Mouse (Mus musculus) testis, adult 2 months (tissue): ENCODE data around the gene Etv1. TPM values are rescaled to one million over a fixed set of nuclear protein-coding genes. Genes with fewer than 3 reads are reported as not detected.

ENCODE experiments used
- H3K27ac ChIP-seq: fragments of 200-500 bp; 2 replicates; pipeline ENCODE4 v1.5.1; 2012; ENCODE audit warnings: low read depth, low read length; ENCODE audit not compliant: control insufficient read depth, insufficient read depth
- H3K27me3 ChIP-seq: fragments of 200-500 bp; 2 replicates; pipeline ENCODE4 v1.6.1; 2012; ENCODE audit warnings: mild to moderate bottlenecking, low read length, moderate library complexity; ENCODE audit not compliant: control insufficient read depth, insufficient read depth
- H3K36me3 ChIP-seq: fragments of 200-500 bp; 2 replicates; pipeline ENCODE4 v1.6.1; 2012; ENCODE audit warnings: mild to moderate bottlenecking, low read length; ENCODE audit not compliant: control insufficient read depth, insufficient read depth
- H3K4me1 ChIP-seq: fragments of 200-500 bp; 2 replicates; pipeline ENCODE4 v1.6.1; 2012; ENCODE audit warnings: low read length; ENCODE audit not compliant: control insufficient read depth, insufficient read depth
- H3K4me3 ChIP-seq: fragments of 200-500 bp; 2 replicates; pipeline ENCODE4 v1.5.1; 2012; ENCODE audit warnings: low read depth, mild to moderate bottlenecking, low read length, moderate library complexity, mixed read lengths; ENCODE audit not compliant: control insufficient read depth
- CTCF ChIP-seq: fragments of 200-500 bp; IDR thresholded peaks from 2 replicates; pipeline ENCODE4 v1.5.1; 2012; ENCODE audit warnings: low read depth, mild to moderate bottlenecking, inconsistent platforms, low read length, moderate library complexity; ENCODE audit not compliant: control insufficient read depth, insufficient read depth, insufficient replicate concordance
- POLR2A ChIP-seq: fragments of 200-500 bp; IDR thresholded peaks from 2 replicates; pipeline ENCODE4 v1.6.1; 2012; ENCODE audit warnings: low read depth, mild to moderate bottlenecking, inconsistent platforms, low read length, moderate library complexity; ENCODE audit not compliant: control insufficient read depth
- polyA plus RNA-seq: library from polyadenylated mRNA; depleted of rRNA; stranded (reverse); fragments of >200 nt; gene quantifications from 2 replicates; pipeline ENCODE4 v1.2.3, GENCODE M21; 2012

Etv1 gene
- polyA plus RNA-seq, 1 experiment = 3.4 TPM

DNA sequence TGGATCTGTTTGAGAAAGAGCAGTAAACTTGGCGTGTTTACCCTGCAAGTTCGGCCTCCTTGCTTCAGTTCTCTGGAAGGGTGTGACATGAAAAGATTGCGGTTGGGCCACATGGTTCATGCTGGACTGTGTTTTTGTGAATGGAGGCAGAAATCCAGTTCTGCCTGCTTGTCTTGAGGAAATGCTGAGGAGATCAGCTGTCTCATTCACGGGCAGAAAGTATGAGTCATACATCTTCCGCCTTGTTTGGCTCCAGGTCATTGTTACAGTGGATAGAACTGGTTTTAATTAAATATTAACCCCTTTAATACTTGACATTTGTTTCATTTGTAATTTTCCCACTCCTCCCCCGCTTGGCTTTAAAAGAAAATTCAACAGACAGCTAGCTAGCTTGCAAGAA lies 9.4 kb downstream of the Etv1 start:
- Histone ChIP-seq H3K27me3 (no peaks in the 10 kb centered on the region), H3K27ac (no peak overlapping the region), H3K36me3 (no peaks in the 10 kb centered on the region), H3K4me3 (no peak overlapping the region), H3K4me1 (no peaks in the 10 kb centered on the region)
- TF ChIP-seq CTCF (no peak), POLR2A (no peak)

DNA sequence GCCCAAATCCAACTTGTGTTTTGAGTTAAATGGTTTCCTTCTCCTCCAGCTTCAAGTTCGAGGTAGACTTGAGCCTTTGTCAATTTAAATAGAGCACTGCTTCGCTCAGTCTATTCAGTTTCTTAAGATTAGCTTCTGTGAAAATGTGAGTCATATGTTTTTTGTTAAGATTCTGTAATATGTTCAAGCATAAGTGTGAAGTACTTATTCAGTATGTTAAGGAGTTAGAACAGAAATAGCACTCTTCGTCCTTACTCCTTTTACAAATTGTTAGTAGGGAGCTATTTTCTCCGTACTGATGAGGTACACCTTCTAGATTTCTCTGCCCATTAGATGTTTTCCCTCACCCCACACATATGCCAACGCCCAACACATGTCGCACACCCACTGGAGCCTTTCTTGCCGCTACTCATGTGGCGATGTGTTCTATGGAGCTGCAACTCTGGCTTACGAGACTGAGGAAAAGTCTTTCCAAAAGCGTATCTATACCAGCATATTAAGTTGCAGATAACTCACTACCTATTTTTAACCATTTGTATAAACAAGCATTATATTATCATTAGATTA lies 10.7 kb downstream of the Etv1 start:
- TF ChIP-seq CTCF = no peak
- no peak for TF ChIP-seq POLR2A
- Histone ChIP-seq H3K27ac (no peak overlapping the region), H3K36me3 (no peaks in the 10 kb centered on the region), H3K4me1 (no peaks in the 10 kb centered on the region), H3K27me3 (no peaks in the 10 kb centered on the region), H3K4me3 (no peak overlapping the region)

DNA sequence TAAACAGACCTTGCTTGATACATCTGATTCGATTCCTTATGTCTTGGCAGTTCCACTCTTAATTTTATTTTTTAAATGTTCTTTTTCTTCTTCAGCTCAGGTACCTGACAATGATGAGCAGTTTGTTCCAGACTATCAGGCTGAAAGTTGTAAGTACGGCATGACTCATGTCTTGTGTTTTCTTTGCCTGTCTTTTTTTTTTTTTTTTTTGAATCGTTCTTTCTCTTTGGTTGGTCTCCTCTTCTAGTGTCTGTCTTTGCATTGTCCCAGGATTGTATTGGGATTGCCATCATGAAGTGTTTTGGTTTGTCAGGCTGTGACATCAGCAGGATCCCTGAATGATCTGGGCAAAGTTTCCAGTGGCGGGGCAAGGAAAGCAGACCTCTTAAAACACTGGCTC lies 13.9 kb downstream of the Etv1 start:
- Histone ChIP-seq H3K27me3 (no peaks in the 10 kb centered on the region), H3K36me3 (no peaks in the 10 kb centered on the region), H3K27ac (no peak overlapping the region), H3K4me3 (no peak overlapping the region), H3K4me1 (no peaks in the 10 kb centered on the region)
- TF ChIP-seq POLR2A = no peak
- TF ChIP-seq CTCF = no peak

DNA sequence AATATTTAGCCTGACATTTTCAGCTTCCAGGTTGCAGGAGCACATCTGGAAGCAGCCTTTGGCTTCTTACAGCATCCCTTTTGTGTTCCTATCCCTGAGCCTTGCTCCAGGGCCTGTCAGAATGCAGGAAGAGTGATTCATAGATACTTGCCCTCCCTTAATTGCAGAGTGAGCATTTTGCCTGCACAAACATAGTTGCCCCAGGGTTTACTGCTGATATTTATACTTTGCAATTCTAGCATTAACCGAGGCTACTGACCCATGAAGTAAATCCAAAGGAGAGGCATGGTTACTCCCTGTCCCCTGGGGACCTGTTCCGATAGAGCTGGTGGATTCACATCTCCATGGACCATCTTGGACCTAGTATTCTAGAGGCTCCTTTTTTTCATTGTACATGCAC lies 14.5 kb downstream of the Etv1 start:
- TF ChIP-seq POLR2A = no peak
- no peak for TF ChIP-seq CTCF
- no peak overlapping the region for H3K27ac ChIP-seq
- no peaks in the 10 kb centered on the region for H3K27me3 ChIP-seq
- no peak overlapping the region for H3K4me3 ChIP-seq
- no peaks in the 10 kb centered on the region for H3K36me3 ChIP-seq
- H3K4me1 ChIP-seq = no peaks in the 10 kb centered on the region

DNA sequence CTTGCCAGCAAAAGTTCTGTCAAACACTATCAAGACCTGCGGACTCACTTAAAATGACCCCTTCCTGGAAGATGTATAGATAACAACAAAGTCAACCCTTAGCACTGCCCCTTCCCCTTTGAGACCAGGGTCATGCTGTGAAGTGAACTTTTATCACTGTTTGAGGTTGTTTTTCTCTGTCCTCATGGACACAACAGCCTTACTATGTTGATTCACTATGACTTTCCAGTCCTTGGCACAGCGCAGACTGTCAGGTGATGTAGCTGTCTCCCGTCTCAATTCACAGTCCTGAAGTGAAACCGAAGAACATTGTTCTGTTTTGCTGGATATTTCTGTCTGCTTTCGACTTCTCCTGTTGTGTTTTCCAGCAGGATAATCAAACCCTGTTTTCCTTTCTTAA lies 27.9 kb downstream of the Etv1 start:
- no peaks in the 10 kb centered on the region for H3K4me1 ChIP-seq
- no peaks in the 10 kb centered on the region for H3K27me3 ChIP-seq
- no peak overlapping the region for H3K27ac ChIP-seq
- TF ChIP-seq POLR2A = no peak
- no peak for TF ChIP-seq CTCF
- H3K4me3 ChIP-seq = no peak overlapping the region
- H3K36me3 ChIP-seq = no peaks in the 10 kb centered on the region

DNA sequence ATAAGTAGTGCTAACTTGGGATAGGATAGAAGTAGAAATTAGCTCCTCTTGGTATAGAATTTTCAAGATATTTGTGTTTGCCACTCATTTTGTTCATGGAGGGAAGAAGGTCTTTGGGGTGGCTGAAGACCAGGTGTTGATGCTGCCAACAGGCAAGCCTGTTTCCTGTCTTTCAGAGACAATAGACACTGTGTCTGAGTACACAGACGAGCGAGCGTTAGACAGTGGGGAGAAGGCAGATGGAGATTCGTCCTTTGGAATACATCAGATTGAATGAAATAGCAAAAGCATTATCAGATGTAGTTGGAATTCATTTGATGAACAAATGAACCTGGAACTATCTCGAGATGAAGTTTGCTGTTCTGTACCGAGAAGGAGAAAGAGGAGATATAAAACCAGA lies 33.2 kb downstream of the Etv1 start:
- H3K4me1 ChIP-seq = no peaks in the 10 kb centered on the region
- H3K27ac ChIP-seq = no peak overlapping the region
- TF ChIP-seq CTCF (no peak), POLR2A (no peak)
- H3K27me3 ChIP-seq = no peaks in the 10 kb centered on the region
- no peaks in the 10 kb centered on the region for H3K36me3 ChIP-seq
- H3K4me3 ChIP-seq = no peak overlapping the region

DNA sequence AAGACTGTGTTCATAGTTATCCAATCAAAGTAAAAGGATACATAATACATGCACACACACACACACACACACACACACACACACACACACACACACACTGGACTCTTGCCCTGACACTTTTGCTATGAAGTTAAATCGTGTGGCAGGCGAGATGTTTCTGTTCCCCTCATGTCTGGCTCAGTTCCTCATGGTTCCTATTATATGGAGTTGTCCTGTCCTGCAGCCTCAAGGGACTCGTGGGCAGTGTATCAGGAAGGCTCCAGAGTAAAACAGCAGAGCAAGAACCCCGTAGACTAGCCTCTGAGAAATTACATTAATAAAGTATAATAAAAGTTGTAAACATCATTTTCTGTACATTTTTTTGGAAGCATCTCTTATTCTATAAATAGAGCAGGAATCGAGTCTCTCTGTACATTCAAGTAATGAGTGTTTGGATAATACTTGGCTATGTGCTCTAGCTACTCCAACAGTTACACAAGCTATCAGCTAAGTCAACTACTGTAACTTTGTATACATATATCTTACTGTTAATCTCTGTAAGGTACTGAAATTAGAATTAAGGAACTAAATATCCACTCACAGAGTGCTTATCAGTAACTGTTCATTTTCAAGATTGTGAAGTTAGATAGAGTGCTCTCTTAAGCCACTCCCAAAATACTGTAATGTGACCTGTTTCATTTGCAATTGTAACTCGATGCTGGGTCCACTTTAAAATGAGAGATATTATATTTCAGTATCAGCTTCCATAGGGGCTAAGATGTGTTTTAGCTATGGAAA lies 35.0 kb downstream of the Etv1 start:
- Histone ChIP-seq H3K27me3 (no peaks in the 10 kb centered on the region), H3K4me3 (no peak overlapping the region), H3K27ac (no peak overlapping the region), H3K36me3 (no peaks in the 10 kb centered on the region), H3K4me1 (no peaks in the 10 kb centered on the region)
- TF ChIP-seq CTCF (no peak), POLR2A (no peak)

DNA sequence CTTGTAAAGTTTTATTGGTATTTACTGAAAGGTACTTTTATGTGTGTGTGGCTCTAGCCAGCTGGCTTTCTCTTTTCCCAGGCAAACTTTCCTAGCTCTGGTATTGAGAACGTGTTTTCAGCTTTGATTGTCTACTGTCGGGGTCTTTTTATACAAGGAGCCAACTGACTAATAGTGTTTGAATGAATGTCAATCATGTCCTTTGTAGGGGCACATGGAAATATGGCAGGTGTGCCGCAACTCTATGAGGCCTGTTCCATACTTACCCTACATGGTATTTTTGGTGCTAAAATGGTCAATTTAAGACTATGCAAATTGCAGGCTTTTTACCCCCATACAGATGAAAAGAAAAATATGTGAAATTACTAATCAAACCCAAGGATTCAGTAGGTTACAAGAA lies 37.1 kb downstream of the Etv1 start:
- no peaks in the 10 kb centered on the region for H3K27me3 ChIP-seq
- no peak overlapping the region for H3K4me3 ChIP-seq
- no peaks in the 10 kb centered on the region for H3K4me1 ChIP-seq
- H3K36me3 ChIP-seq = no peaks in the 10 kb centered on the region
- no peak overlapping the region for H3K27ac ChIP-seq
- no peak for TF ChIP-seq CTCF
- TF ChIP-seq POLR2A = no peak
